Mouse (Mus musculus) B cell, adult 62 days (primary cell): ENCODE results near the gene Zbtb5. TPM values are rescaled to one million over a fixed set of nuclear protein-coding genes. Genes with fewer than 3 reads are reported as not detected.

Source experiments
- total RNA-seq: library from RNA; stranded (reverse); gene quantifications from 4 replicates; pipeline ENCODE4 v1.2.4, GENCODE M21; 2023

The Zbtb5 gene
- 14.3 to 17.2 TPM (median 15.0 TPM) in 4 replicates for total RNA-seq

GRCm38 (mm10) chr4:45012105-45012975, at the start of gene Zbtb5:
TSS of gene Zbtb5 (minus strand) at chr4:45012412.

GRCm38 (mm10) chr4:45018452-45018980, 6.3 kb upstream of the Zbtb5 start, which contains the start of gene Polr1e:
TSS of gene Polr1e (plus strand) at chr4:45018583.

GRCm38 (mm10) chr4:44981280-44981973, 30.8 kb downstream of the Zbtb5 start, which contains the start of gene Grhpr:
TSS of gene Grhpr (plus strand) at chr4:44981395.

Other genes starting within 250 kb of the Zbtb5 start
- 22.6 to 24.8 TPM (median 24.0 TPM) in 4 replicates for gene Grhpr, start 31.0 kb downstream of the Zbtb5 start, total RNA-seq
- gene Polr1e, start 6.2 kb upstream of the Zbtb5 start, total RNA-seq, result 25.1 to 32.3 TPM (median 28.2 TPM) in 4 replicates
- gene Fbxo10, start 72.2 kb upstream of the Zbtb5 start, total RNA-seq, result 1.9 to 2.5 TPM (median 2.2 TPM) in 4 replicates
- gene Tomm5, start 95.7 kb upstream of the Zbtb5 start, total RNA-seq, result 35.9 to 49.6 TPM (median 41.3 TPM) in 4 replicates
- gene Frmpd1, start 172.5 kb upstream of the Zbtb5 start, total RNA-seq, result not detected in 4 replicates